Mouse (Mus musculus) thymus, adult 2 months (tissue): ENCODE measurements around the gene Ppp4r3a. TPM values are rescaled to one million over a fixed set of nuclear protein-coding genes. Genes with fewer than 3 reads are reported as not detected.
A peak's percentile ranks its signal among the peaks of the same experiment; 100 is the strongest.
"Not testable (repeated sequence)": the region's sequence is repeated elsewhere in the genome, so short reads cannot be mapped to it uniquely, and the experiment has no call there.

Experiments
- DNase-seq: peaks from one replicate; pipeline ENCODE4 v3.0.0; 2021
- H3K27ac ChIP-seq: fragments of 200-500 bp; 2 replicates; pipeline ENCODE4 v1.5.1; 2012; ENCODE audit warnings: low read length, control low read depth; ENCODE audit not compliant: control insufficient read depth, insufficient read depth
- H3K27me3 ChIP-seq: fragments of 200-500 bp; 2 replicates; pipeline ENCODE4 v1.6.1; 2012; ENCODE audit warnings: mild to moderate bottlenecking, low read length, moderate library complexity, mixed read lengths; ENCODE audit not compliant: control insufficient read depth, insufficient read depth
- H3K36me3 ChIP-seq: fragments of 200-500 bp; 2 replicates; pipeline ENCODE4 v1.6.1; 2012; ENCODE audit warnings: mild to moderate bottlenecking, low read length, moderate library complexity; ENCODE audit not compliant: control insufficient read depth, insufficient read depth
- H3K4me1 ChIP-seq: fragments of 200-500 bp; replicated peaks from 2 replicates; pipeline ENCODE4 v1.6.1; 2012; ENCODE audit warnings: low read length; ENCODE audit not compliant: control insufficient read depth, insufficient read depth
- H3K4me3 ChIP-seq: fragments of 200-500 bp; 2 replicates; pipeline ENCODE4 v1.5.1; 2012; ENCODE audit warnings: mild to moderate bottlenecking, low read length, control low read depth, moderate library complexity; ENCODE audit not compliant: control insufficient read depth, insufficient read depth
- CTCF ChIP-seq: fragments of 200-500 bp; IDR thresholded peaks from 2 replicates; pipeline ENCODE4 v1.5.1; 2012; ENCODE audit warnings: mild to moderate bottlenecking, control low read depth, low read length, moderate library complexity, borderline replicate concordance; ENCODE audit not compliant: control insufficient read depth, poor library complexity, insufficient read depth; ENCODE audit errors: extremely low read depth
- POLR2A ChIP-seq: fragments of 200-500 bp; IDR thresholded peaks from 2 replicates; pipeline ENCODE4 v1.6.1; 2012; ENCODE audit warnings: mild to moderate bottlenecking, low read length, control low read depth, moderate library complexity; ENCODE audit not compliant: control insufficient read depth, poor library complexity, insufficient read depth; ENCODE audit errors: extremely low read depth
- WGBS: fragments of 180-500 bp; shearing (Covaris S2); methylation state at CpG from one replicate; pipeline ENCODE4 v1.1.7; 2018; 5-methylcytosine and 5-hydroxymethylcytosine counted together
- polyA plus RNA-seq: library from polyadenylated mRNA; depleted of rRNA; stranded (reverse); fragments of >200 nt; gene quantifications from 2 replicates; pipeline ENCODE4 v1.2.3, GENCODE M21; 2012

Gene Ppp4r3a
- polyA plus RNA-seq, 1 experiment: 25.6 TPM

DNA sequence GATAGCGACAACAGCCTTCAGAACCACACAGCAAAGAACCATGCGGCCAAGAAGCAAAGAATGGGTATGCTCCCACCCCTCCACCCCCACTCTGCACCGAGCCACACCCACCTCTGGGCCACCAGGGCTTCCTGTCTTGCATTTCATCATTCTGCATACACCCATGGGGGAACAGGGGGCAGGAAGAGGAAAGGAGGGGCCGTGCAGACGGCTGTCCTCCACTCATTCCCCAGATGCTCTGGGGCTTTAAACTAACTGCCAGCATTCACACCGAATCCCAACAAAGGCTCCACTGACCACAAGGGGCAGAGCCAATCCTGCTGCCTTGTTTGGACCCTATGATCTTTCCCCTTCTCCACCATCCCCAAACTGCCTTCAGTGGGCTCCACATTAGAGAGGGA is 65.5 kb downstream of the Ppp4r3a start:
- peak overlapping the region; percentile 43 for H3K4me3 ChIP-seq
- H3K27me3 ChIP-seq: no peaks in the 10 kb centered on the region
- TF ChIP-seq POLR2A: peak; percentile 55; the same call in 1 of the 2 replicates
- peak; percentile 50; the same call in 1 of the 2 replicates for TF ChIP-seq CTCF
- no peaks in the 10 kb centered on the region for H3K36me3 ChIP-seq
- peak overlapping the region; percentile 96 for H3K27ac ChIP-seq
- peak; percentile 82 for DNase-seq
- under 1% methylated on average over 6 of the region's 6 CpGs for WGBS
- peaks cover 61% of the 10 kb centered on the region for H3K4me1 ChIP-seq

DNA sequence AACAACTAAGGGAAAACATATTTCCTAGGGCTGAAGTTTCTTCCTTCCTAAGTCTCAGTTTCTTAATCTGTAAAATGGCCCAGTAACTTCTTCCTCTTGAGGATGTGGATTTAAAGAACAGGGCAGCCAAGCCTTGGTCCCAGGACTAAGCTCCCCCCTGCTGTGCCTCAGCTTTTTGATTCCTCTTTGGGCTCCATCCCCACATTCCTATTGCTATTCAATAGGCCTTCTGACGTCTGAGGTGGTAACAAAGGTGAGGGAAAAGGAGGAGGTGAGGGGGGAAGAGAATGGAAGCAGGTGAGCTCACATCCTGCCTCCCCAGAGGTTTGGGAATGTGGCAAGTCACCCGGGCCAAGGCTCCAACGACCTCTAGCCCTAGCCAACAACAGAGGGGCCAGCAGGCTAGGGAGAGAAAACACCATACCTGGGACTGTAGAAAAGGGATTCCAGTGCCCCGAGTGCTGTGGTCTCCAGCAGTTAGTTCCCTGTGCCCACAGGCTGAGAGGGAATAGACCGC is 67.0 kb downstream of the Ppp4r3a start:
- H3K27ac ChIP-seq: peak overlapping the region; percentile 96
- TF ChIP-seq POLR2A (no peak), CTCF (no peak)
- no peaks in the 10 kb centered on the region for H3K36me3 ChIP-seq
- DNase-seq: no peak
- no peak overlapping the region for H3K4me3 ChIP-seq
- H3K4me1 ChIP-seq: peaks cover 73% of the 10 kb centered on the region
- no peaks in the 10 kb centered on the region for H3K27me3 ChIP-seq
- 58% methylated on average over 5 of the region's 5 CpGs for WGBS

DNA sequence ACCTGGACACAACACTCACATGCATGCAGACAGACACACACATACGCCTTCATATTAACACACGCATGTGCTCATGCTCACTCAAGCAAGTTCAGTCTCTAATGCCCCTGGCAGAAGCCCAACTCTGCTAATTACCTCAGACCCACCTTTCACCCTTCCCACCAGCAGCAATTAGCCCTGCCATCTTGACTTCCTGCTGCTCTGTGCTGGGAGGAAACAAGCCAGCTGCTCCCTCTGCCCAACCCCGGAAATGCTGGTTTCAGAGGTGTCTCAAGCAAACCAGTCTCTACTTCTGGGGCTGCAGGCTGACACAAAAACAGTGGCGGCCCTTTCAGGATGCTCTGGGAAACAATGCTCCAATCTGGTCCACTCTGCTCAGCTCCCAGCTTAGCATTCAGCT is 67.6 kb downstream of the Ppp4r3a start:
- WGBS: 4% methylated on average over 4 of the region's 4 CpGs
- no peaks in the 10 kb centered on the region for H3K27me3 ChIP-seq
- no peaks in the 10 kb centered on the region for H3K36me3 ChIP-seq
- no peak for TF ChIP-seq CTCF
- TF ChIP-seq POLR2A: peak; percentile 71
- peaks cover 73% of the 10 kb centered on the region for H3K4me1 ChIP-seq
- H3K4me3 ChIP-seq: peak overlapping the region; percentile 29
- peak overlapping the region; percentile 96 for H3K27ac ChIP-seq
- DNase-seq: peak; percentile 82

DNA sequence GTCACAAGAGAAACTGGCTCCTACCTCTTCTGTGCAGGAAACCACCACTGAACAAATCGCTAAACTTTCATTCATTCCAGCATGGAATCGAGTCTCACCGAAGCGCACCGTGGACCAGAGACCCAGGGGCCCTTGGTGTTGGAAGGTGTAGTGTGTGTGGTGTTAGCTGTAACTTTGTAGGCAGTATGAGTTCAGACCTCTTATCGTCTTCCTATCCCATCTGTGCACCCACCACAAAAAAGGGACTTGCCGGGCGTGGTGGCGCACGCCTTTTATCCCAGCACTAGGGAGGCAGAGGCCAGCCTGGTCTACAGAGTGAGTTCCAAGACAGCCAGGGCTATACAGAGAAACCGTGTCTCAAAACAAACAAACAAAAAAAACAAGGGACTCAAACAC is 68.3 kb downstream of the Ppp4r3a start:
- H3K27ac ChIP-seq: peak overlapping the region; percentile 96
- 18% methylated on average over 11 of the region's 11 CpGs for WGBS
- H3K4me1 ChIP-seq: peaks cover 73% of the 10 kb centered on the region

DNA sequence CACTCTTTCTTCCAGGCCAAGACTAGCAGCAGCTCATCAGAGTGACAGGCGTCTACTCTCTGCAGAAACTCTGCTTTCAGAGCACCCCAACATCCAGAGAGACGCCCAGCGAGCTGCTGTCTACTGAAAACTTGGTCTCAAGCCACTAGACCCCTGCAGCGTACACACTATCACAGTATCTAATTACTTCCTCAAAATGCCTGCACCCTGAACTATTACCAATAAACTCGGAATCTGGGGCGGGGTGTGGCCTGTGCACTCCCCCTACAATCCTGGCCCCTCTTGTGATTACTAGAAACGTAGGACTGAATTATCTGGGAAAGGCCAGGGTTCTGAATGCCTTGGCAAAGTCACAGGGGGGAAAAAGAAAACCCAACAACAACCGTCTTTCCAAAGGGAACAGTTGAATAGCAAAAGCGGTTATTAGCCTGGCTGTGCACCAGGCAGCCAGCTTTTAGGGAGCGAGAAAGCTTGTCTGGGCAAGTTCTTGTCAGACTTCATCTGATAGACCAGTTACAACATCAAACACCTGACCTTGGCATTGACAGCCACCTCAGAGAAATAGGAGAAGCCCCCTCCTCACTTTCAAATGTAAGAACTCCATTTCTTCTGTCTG is 68.8 kb downstream of the Ppp4r3a start:
- 76% methylated on average over 10 of the region's 10 CpGs for WGBS
- TF ChIP-seq POLR2A: no peak
- TF ChIP-seq CTCF: no peak
- Histone ChIP-seq H3K4me3 (no peak overlapping the region), H3K36me3 (no peaks in the 10 kb centered on the region), H3K27ac (peak overlapping the region; percentile 13; the same call in 1 of the 2 replicates), H3K4me1 (peaks cover 75% of the 10 kb centered on the region), H3K27me3 (no peaks in the 10 kb centered on the region)
- no peak for DNase-seq

More for the DNA sequence above, 68.3 kb downstream of the Ppp4r3a start:
- Histone ChIP-seq H3K4me3 (peak overlapping the region; percentile 29), H3K27me3 (no peaks in the 10 kb centered on the region), H3K36me3 (no peaks in the 10 kb centered on the region)
- TF ChIP-seq POLR2A (no peak), CTCF (no peak)
- no peak for DNase-seq

DNA sequence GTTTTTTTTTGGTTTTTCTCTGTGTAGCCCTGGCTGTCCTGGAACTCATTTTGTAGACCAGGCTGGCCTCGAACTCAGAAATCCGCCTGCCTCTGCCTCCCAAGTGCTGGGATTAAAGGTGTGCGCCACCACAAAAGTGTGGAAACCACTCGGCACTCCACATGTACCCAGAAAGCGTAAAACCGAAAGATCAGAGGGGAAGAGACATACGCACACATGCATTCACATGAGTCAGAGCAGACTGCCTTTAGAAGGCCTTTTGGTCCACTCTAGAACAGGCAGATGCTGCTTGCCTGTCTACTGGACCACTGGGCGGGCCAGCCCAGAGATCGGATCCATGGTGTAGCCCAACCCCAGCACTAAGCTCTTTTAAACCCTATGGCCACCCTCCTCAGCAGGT is 69.8 kb downstream of the Ppp4r3a start:
- DNase-seq, H3K27ac ChIP-seq, H3K36me3 ChIP-seq, H3K4me3 ChIP-seq, H3K27me3 ChIP-seq: not testable (repeated sequence)
- peaks cover 78% of the 10 kb centered on the region for H3K4me1 ChIP-seq
- 88% methylated on average over 9 of the region's 9 CpGs for WGBS

DNA sequence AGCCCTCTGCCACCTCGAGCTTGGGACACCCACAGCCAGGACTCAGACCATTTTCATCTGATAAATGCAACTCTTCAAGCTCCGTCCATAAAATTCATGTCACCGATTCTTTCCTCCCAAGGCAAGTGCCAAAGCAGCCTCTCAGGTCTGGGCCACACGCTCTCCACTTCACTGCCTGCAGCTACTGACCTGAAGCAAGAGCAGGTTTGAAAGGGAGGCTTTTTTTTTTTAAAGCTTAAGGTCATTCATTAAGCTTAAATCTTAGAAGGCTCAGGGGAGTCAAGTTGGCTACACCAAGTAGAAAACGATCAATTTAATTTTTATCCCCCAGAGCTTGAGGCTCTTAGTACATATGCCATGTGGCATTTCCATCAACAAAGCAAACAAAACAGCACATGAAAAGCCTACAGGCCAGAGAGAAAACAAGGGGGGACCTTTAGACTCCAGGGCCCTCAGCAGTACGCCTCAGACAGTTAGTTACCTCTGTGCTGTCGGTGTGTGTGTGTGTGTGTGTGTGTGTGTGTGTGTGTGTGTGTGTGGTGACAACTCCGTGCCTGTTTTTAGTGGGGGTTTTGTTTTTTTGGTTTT is 70.3 kb downstream of the Ppp4r3a start:
- Histone ChIP-seq H3K27ac (no peak overlapping the region), H3K4me1 (peaks cover 79% of the 10 kb centered on the region), H3K4me3 (no peak overlapping the region), H3K27me3 (no peaks in the 10 kb centered on the region), H3K36me3 (no peaks in the 10 kb centered on the region)
- WGBS: 82% methylated on average over 8 of the region's 8 CpGs
- TF ChIP-seq CTCF (no peak), POLR2A (no peak)
- no peak for DNase-seq
